Mouse (Mus musculus) layer of hippocampus, adult 2 months (tissue): ENCODE measurements around the gene Sbno1. TPM values are rescaled to one million over a fixed set of nuclear protein-coding genes. Genes with fewer than 3 reads are reported as not detected.
"Not testable (repeated sequence)": the region's sequence is repeated elsewhere in the genome, so short reads cannot be mapped to it uniquely, and the experiment has no call there.

Experiments
- DNase-seq, 2 experiments: peaks; one replicate each; pipeline ENCODE4 v3.0.0; 2022; ENCODE audit warnings: low spot score in 2 of 2
- H3K27ac ChIP-seq: fragments of 200-600 bp; 2 replicates; pipeline ENCODE4 v1.8.1; 2022
- H3K4me3 ChIP-seq: fragments of 200-600 bp; 2 replicates; pipeline ENCODE4 v1.8.1; 2022; ENCODE audit warnings: mild to moderate bottlenecking
- CTCF ChIP-seq: fragments of 200-600 bp; conservative IDR thresholded peaks from 2 replicates; pipeline ENCODE4 v1.8.1; 2022; ENCODE audit warnings: antibody characterized with exemption, mild to moderate bottlenecking, moderate library complexity
- total RNA-seq, 2 experiments: library from RNA; stranded (reverse); gene quantifications; 2 replicates each; pipeline ENCODE4 v1.2.3; 2021

Gene Sbno1
- total RNA-seq, 2 experiments from 2014 or later: 157 to 166 TPM

- peak overlapping the region; percentile 93 for H3K27ac ChIP-seq
- peak in 1 of 2 experiments; percentile 46 for DNase-seq
- peak overlapping the region; percentile 59 for H3K4me3 ChIP-seq
- peak; percentile 72 for TF ChIP-seq CTCF
These were observed 71.9 kb downstream of the Sbno1 start for GRCm38 (mm10) chr5:124353726-124354547.

- H3K27ac ChIP-seq: peak overlapping the region; percentile 93
- H3K4me3 ChIP-seq: peak overlapping the region; percentile 59
- no peak for TF ChIP-seq CTCF
- DNase-seq: no peak
These were observed 72.6 kb downstream of the Sbno1 start for GRCm38 (mm10) chr5:124353011-124353725.

GRCm38 (mm10) chr5:124352141-124352920, 73.5 kb downstream of the Sbno1 start:
- Histone ChIP-seq H3K4me3 (peak overlapping the region; percentile 59), H3K27ac (peak overlapping the region; percentile 93)
- peak; percentile 63 for TF ChIP-seq CTCF
- DNase-seq: peak; percentile 66 to 81

- Histone ChIP-seq H3K4me3 (peak overlapping the region; percentile 59), H3K27ac (peak overlapping the region; percentile 93)
- TF ChIP-seq CTCF: no peak
- no peak for DNase-seq
These were observed 74.2 kb downstream of the Sbno1 start for GRCm38 (mm10) chr5:124351604-124352003.

GRCm38 (mm10) chr5:124351111-124351560, 74.7 kb downstream of the Sbno1 start:
- TF ChIP-seq CTCF: no peak
- H3K27ac ChIP-seq: peak overlapping the region; percentile 93
- DNase-seq: peak; percentile 52 to 79
- H3K4me3 ChIP-seq: peak overlapping the region; percentile 59

- Histone ChIP-seq H3K4me3 (no peak overlapping the region), H3K27ac (peak overlapping the region; percentile 62; the same call in 1 of the 2 replicates)
- no peak for DNase-seq
- no peak for TF ChIP-seq CTCF
These were observed 75.5 kb downstream of the Sbno1 start for GRCm38 (mm10) chr5:124350350-124350749.

- Histone ChIP-seq H3K4me3 (no peak overlapping the region), H3K27ac (peak overlapping the region; percentile 50)
- DNase-seq: peak in 1 of 2 experiments; percentile 46
- peak; percentile 42 for TF ChIP-seq CTCF
These were observed 76.6 kb downstream of the Sbno1 start for GRCm38 (mm10) chr5:124349196-124349595.

- no peak for DNase-seq
- H3K27ac ChIP-seq: no peak overlapping the region
These were observed 82.9 kb downstream of the Sbno1 start for GRCm38 (mm10) chr5:124342897-124343296.

GRCm38 (mm10) chr5:124341753-124342339, 84.0 kb downstream of the Sbno1 start:
- H3K27ac ChIP-seq, H3K4me3 ChIP-seq, DNase-seq: not testable (repeated sequence)
- peak; percentile 43 for TF ChIP-seq CTCF

More at GRCm38 (mm10) chr5:124342897-124343296, 82.9 kb downstream of the Sbno1 start:
- TF ChIP-seq CTCF: no peak
- no peak overlapping the region for H3K4me3 ChIP-seq

GRCm38 (mm10) chr5:124338791-124339190, 87.0 kb downstream of the Sbno1 start:
- no peak overlapping the region for H3K4me3 ChIP-seq
- TF ChIP-seq CTCF: no peak

GRCm38 (mm10) chr5:124337909-124338308, 87.9 kb downstream of the Sbno1 start:
- Histone ChIP-seq H3K4me3 (no peak overlapping the region), H3K27ac (peak overlapping the region; percentile 48; the same call in 1 of the 2 replicates)
- TF ChIP-seq CTCF: no peak
- peak; percentile 60 to 78 for DNase-seq

More at GRCm38 (mm10) chr5:124338791-124339190, 87.0 kb downstream of the Sbno1 start:
- no peak for DNase-seq
- peak overlapping the region; percentile 57; the same call in 1 of the 2 replicates for H3K27ac ChIP-seq

GRCm38 (mm10) chr5:124337103-124337502, 88.7 kb downstream of the Sbno1 start:
- DNase-seq: no peak
- TF ChIP-seq CTCF: no peak
- H3K27ac ChIP-seq: no peak overlapping the region
- H3K4me3 ChIP-seq: no peak overlapping the region
